Mouse (Mus musculus) kidney, postnatal 0 days (tissue): ENCODE data around the gene Gm17067. TPM values are rescaled to one million over a fixed set of nuclear protein-coding genes. Genes with fewer than 3 reads are reported as not detected.
"Not testable (repeated sequence)": the region's sequence is repeated elsewhere in the genome, so short reads cannot be mapped to it uniquely, and the experiment has no call there.

Source experiments
- ATAC-seq: fragments of 200-750 bp; cut with Nextera tagmentation; replicated peaks from 2 replicates; pipeline ENCODE4 v1.8.0; 2017; ENCODE audit warnings: low read depth, moderate number of reproducible peaks, moderate TSS enrichment, moderate library complexity; ENCODE audit not compliant: low FRiP score
- DNase-seq: peaks from one replicate; pipeline ENCODE4 v3.0.0-alpha.2; 2016; ENCODE audit warnings: low spot score
- H3K27ac ChIP-seq: fragments of 300-500 bp; sonication (generic); 2 replicates; pipeline ENCODE4 v1.5.1; 2014; ENCODE audit warnings: mild to moderate bottlenecking
- H3K27me3 ChIP-seq: fragments of 300-500 bp; sonication (generic); 2 replicates; pipeline ENCODE4 v1.6.1; 2014; ENCODE audit warnings: low read length, mixed read lengths; ENCODE audit not compliant: insufficient read depth
- H3K36me3 ChIP-seq: fragments of 300-500 bp; sonication (generic); 2 replicates; pipeline ENCODE4 v1.6.1; 2014; ENCODE audit warnings: low read length, mixed read lengths; ENCODE audit not compliant: insufficient read depth
- H3K4me1 ChIP-seq: fragments of 300-500 bp; sonication (generic); replicated peaks from 2 replicates; pipeline ENCODE4 v1.6.1; 2014; ENCODE audit warnings: antibody characterized with exemption, low read length, mixed read lengths; ENCODE audit not compliant: insufficient read depth
- H3K4me2 ChIP-seq: fragments of 300-500 bp; sonication (generic); 2 replicates; pipeline ENCODE4 v1.6.1; 2014; ENCODE audit warnings: mild to moderate bottlenecking, low read length, moderate library complexity, mixed read lengths
- H3K4me3 ChIP-seq: fragments of 300-500 bp; sonication (generic); replicated peaks from 2 replicates; pipeline ENCODE4 v1.5.1; 2014; ENCODE audit warnings: low read depth, low read length
- H3K9ac ChIP-seq: fragments of 300-500 bp; sonication (generic); 2 replicates; pipeline ENCODE4 v1.6.1; 2014; ENCODE audit warnings: low read depth, low read length
- H3K9me3 ChIP-seq: fragments of 300-500 bp; sonication (generic); replicated peaks from 2 replicates; pipeline ENCODE4 v1.6.1; 2016; ENCODE audit warnings: low read length, inconsistent platforms, mixed read lengths
- CTCF ChIP-seq: IDR thresholded peaks from 2 replicates; pipeline ENCODE4 v1.5.1; 2016; ENCODE audit warnings: antibody characterized with exemption, low read depth, mild to moderate bottlenecking, moderate library complexity
- WGBS: fragments of 180-500 bp; shearing (Covaris S2); extraction: QIAGEN DNeasy Blood & Tissue Kit; methylation state at CpG from one replicate; pipeline ENCODE4 v1.1.7; 2014; 5-methylcytosine and 5-hydroxymethylcytosine counted together
- polyA plus RNA-seq: library from polyadenylated mRNA; unstranded; fragments of >200 nt; fragmentation: Nextera tagmentation; extraction: Ambion mirVana; gene quantifications from 2 replicates; pipeline ENCODE4 v1.2.1, GENCODE M21; 2015

The Gm17067 gene
- not detected in 2 replicates for polyA plus RNA-seq

DNA sequence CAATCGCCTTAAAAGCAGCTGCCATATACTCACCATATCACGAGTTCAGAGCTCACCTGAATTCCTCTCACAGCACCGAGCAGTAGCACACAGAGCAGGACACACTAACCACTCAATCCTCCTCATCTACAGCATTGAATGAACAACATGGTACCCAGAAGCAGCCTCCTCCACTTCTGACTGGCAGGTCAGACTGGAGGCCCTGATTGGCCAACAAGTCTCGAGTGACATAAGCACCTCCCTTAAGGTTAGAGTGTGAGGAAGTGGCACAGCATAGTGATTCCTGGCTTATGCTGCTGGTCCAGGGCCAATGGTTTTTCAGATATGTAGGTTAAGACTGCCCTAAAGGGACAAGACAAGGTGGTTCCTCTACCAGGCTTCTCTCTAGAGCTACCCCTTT is at the start of gene Gm17067:
TSS of gene Gm17067 (minus strand) at position 101 of the 400 bp plus-strand sequence.
- not testable (repeated sequence) for H3K36me3 ChIP-seq, H3K4me1 ChIP-seq, H3K27ac ChIP-seq, H3K9ac ChIP-seq, H3K4me2 ChIP-seq, DNase-seq, ATAC-seq, H3K4me3 ChIP-seq, H3K9me3 ChIP-seq, H3K27me3 ChIP-seq
- WGBS = 95% methylated on average over 4 of the region's 4 CpGs

DNA sequence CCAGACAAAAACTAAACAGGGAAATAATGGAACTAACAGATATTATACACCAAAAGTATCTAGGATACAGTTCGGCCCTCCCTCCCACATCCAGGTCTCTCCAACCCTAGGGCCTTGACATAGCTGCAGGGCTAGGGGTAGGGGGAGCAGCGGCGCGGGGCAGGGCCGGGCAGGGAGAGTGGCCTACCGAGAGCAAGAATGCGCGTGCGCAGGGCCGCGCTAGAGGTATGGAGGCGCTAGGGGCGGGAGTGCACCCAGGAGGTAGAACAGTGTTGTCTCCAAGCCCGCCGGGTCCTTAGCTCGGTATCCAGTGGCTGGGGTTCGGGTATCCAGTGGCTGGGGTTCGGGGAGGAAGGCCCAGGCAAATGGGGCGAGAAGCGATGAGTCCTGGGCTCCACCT is 23.0 kb upstream of the Gm17067 start:
- Histone ChIP-seq H3K27me3 (no peaks in the 10 kb centered on the region), H3K9ac (no peak overlapping the region), H3K27ac (no peak overlapping the region), H3K36me3 (no peaks in the 10 kb centered on the region), H3K4me3 (no peak overlapping the region), H3K4me2 (no peak overlapping the region), H3K4me1 (no peaks in the 10 kb centered on the region), H3K9me3 (no peaks in the 10 kb centered on the region)
- no peak for ATAC-seq
- no peak for DNase-seq
- TF ChIP-seq CTCF = no peak
- 55% methylated on average over 20 of the region's 20 CpGs for WGBS

DNA sequence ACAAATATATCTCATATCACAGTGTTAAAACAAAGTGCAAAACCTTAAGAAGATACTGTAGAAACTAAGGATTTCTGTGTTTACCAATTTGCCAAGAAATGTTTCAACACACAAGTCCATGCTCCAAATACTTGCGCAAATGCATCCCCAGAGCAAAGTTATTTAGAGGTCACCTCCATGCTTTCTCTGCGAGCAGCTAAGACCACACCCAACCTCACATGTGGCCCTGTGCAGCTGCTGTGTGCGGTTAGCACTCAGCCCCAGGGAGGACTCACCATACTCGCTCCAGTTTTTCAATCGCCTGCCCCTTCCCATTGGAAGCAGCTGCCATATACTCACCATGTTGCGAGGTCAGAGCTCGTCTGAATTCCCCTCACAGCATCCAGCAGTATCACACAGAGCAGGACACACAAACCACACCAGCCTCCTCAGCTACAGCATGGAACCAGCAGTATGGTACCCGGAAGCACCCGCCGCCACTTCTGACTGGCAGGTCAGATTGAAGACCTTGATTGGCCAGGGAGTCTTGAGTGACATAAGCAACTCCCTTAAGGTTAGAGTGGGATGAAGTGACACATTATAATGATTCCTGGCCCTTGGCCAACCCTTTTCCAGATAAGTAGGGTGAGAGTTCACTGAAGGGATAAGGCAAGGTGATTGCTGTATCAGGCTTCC is 11.9 kb upstream of the Gm17067 start:
- no peaks in the 10 kb centered on the region for H3K36me3 ChIP-seq
- H3K4me2 ChIP-seq = no peak overlapping the region
- ATAC-seq (no peak), DNase-seq (no peak)
- H3K9ac ChIP-seq = no peak overlapping the region
- H3K4me3 ChIP-seq = no peak overlapping the region
- TF ChIP-seq CTCF = no peak
- no peak overlapping the region for H3K27ac ChIP-seq
- 92% methylated on average over 10 of the region's 10 CpGs for WGBS
- no peaks in the 10 kb centered on the region for H3K27me3 ChIP-seq
- H3K9me3 ChIP-seq = no peaks in the 10 kb centered on the region
- H3K4me1 ChIP-seq = no peaks in the 10 kb centered on the region

DNA sequence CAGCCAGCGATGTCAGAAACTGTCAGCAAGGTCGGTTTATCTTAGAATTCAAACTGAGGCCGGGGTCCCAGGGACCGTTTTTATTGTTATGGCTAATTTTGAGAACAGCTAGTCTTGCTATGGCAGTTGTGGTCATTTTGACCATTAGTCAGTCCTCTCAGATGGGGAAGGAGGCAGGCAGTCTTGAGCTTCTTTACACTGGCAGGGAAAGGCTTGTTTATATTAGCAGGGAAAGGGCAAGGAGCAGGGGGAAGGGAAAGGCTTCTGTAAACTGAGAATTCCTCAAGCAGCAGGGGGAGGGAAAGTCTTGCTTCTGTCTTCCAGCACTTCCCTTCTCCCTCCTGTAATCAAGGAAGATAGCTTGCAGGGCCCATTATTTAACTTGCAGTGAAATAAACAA is 33.6 kb downstream of the Gm17067 start:
- Histone ChIP-seq H3K4me2 (peak overlapping the region; percentile 59), H3K4me3 (peak overlapping the region; percentile 55), H3K9ac (peak overlapping the region; percentile 67; the same call in 1 of the 2 replicates), H3K27ac (peak overlapping the region; percentile 47)
- ATAC-seq, H3K36me3 ChIP-seq, H3K4me1 ChIP-seq, H3K9me3 ChIP-seq, H3K27me3 ChIP-seq: not testable (repeated sequence)
- 0% methylated on average over 4 of the region's 4 CpGs for WGBS
- peak; percentile 58 for DNase-seq

DNA sequence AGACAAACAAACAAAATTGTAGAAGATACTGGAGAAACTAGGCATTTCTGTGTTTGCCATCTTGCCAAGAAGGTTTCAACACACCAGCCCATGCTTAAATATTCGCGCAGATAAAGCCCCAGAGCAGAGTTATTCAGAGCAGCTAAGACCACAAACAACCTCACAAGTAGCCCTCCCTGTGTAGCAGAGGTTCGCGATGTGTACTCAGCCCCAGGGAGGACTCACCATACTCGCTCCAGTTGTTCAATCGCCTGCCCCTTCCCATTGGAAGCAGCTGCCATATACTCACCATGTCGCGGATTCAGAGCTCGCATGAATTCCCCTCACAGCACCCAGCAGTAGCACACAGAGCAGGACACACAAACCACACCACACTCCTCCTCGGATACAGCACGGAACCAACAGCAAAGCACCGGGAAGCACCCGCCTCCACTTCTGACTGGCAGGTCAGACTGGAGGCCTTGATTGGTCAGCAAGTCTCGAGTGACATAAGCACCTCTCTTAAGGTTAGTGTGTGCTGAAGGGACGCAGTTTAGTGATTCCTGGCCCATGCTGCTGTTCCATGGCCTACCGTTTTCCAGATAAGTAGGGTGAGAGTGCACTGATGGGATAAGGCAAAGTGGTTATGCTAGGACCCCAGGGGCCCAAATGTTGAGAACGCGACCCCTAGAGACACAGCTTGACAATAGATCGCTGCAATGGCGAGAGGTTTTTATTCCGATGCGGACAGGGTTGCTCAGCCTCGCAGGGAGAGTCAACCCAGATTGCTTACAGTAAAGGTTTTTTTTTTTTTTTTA is 34.3 kb downstream of the Gm17067 start, which contains the start of gene Zfp975:
TSS of gene Zfp975 (minus strand) at position 381 of the 797 bp plus-strand sequence.
- H3K4me2 ChIP-seq = peak within 1 kb of the TSS; percentile 59
- not testable (repeated sequence) for H3K9me3 ChIP-seq, H3K36me3 ChIP-seq, H3K27me3 ChIP-seq, H3K4me1 ChIP-seq
- peak within 1 kb of the TSS; percentile 47 for H3K27ac ChIP-seq
- WGBS = 1% methylated on average over 23 of the region's 23 CpGs
- H3K4me3 ChIP-seq = peak within 1 kb of the TSS; percentile 55
- DNase-seq (peak; percentile 91), ATAC-seq (peak; percentile 99)
- peak; percentile 23 for TF ChIP-seq CTCF
- peak within 1 kb of the TSS; percentile 67 for H3K9ac ChIP-seq

DNA sequence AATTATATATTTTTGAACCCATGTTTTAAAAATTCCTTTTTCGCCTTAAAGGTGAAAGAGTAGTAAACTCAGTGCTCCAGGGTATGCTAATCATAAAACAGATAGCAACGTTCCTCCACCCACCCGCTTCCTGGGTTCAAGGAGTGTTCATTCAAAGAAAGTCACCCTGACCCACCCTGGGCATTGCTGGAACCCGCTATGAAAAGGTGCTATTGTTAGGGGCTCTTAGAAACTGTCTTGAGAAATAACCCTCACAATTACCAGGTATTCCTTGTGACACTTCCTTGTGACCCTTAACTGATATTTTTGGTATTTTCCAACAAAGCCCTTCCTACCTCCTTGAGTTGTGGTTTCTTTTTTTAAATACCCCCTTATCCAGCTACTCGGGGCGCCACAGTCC is 46.7 kb downstream of the Gm17067 start:
- not testable (repeated sequence) for H3K4me3 ChIP-seq, ATAC-seq, H3K4me2 ChIP-seq, H3K9ac ChIP-seq, DNase-seq, H3K4me1 ChIP-seq, H3K27me3 ChIP-seq, H3K36me3 ChIP-seq, H3K9me3 ChIP-seq, H3K27ac ChIP-seq
- WGBS = 95% methylated on average over 6 of the region's 6 CpGs

DNA sequence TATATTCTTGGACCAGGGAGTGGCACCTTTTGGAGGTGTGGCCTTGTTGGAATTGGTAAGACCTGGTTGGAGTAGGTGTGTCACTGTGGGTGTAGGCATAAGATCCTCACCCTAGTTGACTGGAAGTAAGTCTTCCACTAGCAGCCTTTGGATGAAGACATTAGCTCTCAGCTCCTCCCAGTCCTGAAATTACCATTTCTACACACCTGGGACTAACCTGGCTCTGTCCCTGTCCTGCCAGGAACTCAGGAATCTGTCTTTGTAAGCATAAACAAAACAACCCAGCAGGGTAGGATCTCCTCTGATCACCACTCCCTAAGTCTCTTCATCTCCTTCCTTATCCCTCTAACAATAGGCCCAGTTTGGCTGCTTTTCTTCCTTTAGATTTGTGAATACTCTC is 47.2 kb downstream of the Gm17067 start:
- H3K36me3 ChIP-seq, H3K4me3 ChIP-seq, H3K9ac ChIP-seq, ATAC-seq, H3K27me3 ChIP-seq, H3K4me2 ChIP-seq, H3K9me3 ChIP-seq, H3K4me1 ChIP-seq, H3K27ac ChIP-seq, DNase-seq: not testable (repeated sequence)
